Comparison of ENCODE assay signal across 8 mouse cellular contexts in genomic region chr11:69846738-69847688, GRCm38 (mm10). TPM values are rescaled to one million over a fixed set of nuclear protein-coding genes. Genes with fewer than 3 reads are reported as not detected.
DNase-seq lines count a peak whose midpoint lies in the region; ATAC-seq and TF ChIP-seq lines count a peak whose summit lies in the region.

No protein-coding gene starts in this region.

- H3K9ac ChIP-seq in hindbrain, embryonic 11.5 days (ENCODE audit: low read depth, low read length), result peak overlapping the region; percentile 91
- peak overlapping the region; percentile 86 for H3K9ac ChIP-seq in liver, embryonic 15.5 days
- H3K9ac ChIP-seq in neural tube, embryonic 14.5 days (replicated peaks; ENCODE audit: low read depth, low read length), result peak overlapping the region; percentile 93

- peak; percentile 71 for ATAC-seq in CD4-positive, CD25-positive, alpha-beta regulatory T cell, adult 4 months
- peak; percentile 62 for ATAC-seq in hindbrain, embryonic 11.5 days (ENCODE audit: low FRiP score)
- peak; percentile 60 for ATAC-seq in liver, embryonic 15.5 days (ENCODE audit: insufficient read depth)
- peak; percentile 30 for ATAC-seq in neural tube, embryonic 14.5 days (ENCODE audit: low read depth)

- TF ChIP-seq POLR2A in embryonic fibroblast, embryonic 13.5 days (IDR thresholded peaks at IDR 0.05; ENCODE audit: low read depth, low read length), result peak; percentile 56; the same call in 1 of the 2 replicates

- peak overlapping the region; percentile 80 for H3K4me2 ChIP-seq in hindbrain, embryonic 11.5 days (replicated peaks; ENCODE audit: low read depth, low read length)
- H3K4me2 ChIP-seq in liver, embryonic 15.5 days, result peak overlapping the region; percentile 94
- peak overlapping the region; percentile 95 for H3K4me2 ChIP-seq in neural tube, embryonic 14.5 days (ENCODE audit: low read depth, low read length)

- no peaks in the 10 kb centered on the region for H3K36me3 ChIP-seq in hindbrain, embryonic 11.5 days (ENCODE audit: control insufficient read depth, insufficient read depth, low read length)
- H3K36me3 ChIP-seq in liver, embryonic 15.5 days (replicated peaks), result peaks cover 45% of the 10 kb centered on the region
- H3K36me3 ChIP-seq in neural tube, embryonic 14.5 days (ENCODE audit: control insufficient read depth, insufficient read depth, low read length), result peaks cover 9% of the 10 kb centered on the region; the same call in 1 of the 2 replicates

- peaks cover 5% of the 10 kb centered on the region for H3K4me1 ChIP-seq in embryonic fibroblast, embryonic 13.5 days (ENCODE audit: control insufficient read depth, insufficient read depth, low read length)
- peaks cover 10% of the 10 kb centered on the region for H3K4me1 ChIP-seq in hindbrain, embryonic 11.5 days (replicated peaks; ENCODE audit: control insufficient read depth, insufficient read depth, low read length)
- H3K4me1 ChIP-seq in liver, embryonic 15.5 days (replicated peaks), result peaks cover 83% of the 10 kb centered on the region
- H3K4me1 ChIP-seq in neural tube, embryonic 14.5 days (ENCODE audit: control insufficient read depth, insufficient read depth, low read length), result peaks cover 21% of the 10 kb centered on the region

- TF ChIP-seq CTCF in embryonic fibroblast, embryonic 13.5 days (IDR thresholded peaks at IDR 0.05; ENCODE audit: borderline replicate concordance, insufficient read depth, low read length), result no peak

- peak; percentile 57 for DNase-seq in cerebellum, adult 9-10 months
- no peak for DNase-seq in cerebellum, postnatal 25 days
- peak; percentile 27 for DNase-seq in hindbrain, embryonic 11.5 days (ENCODE audit: low spot score)
- no peak for DNase-seq in left cerebral cortex, adult 9 months (ENCODE audit: low spot score in 2 of 2)

- 11% methylated on average over 37 of the region's 37 CpGs for WGBS in hindbrain, embryonic 11.5 days
- WGBS in liver, embryonic 15.5 days (ENCODE audit: insufficient replicate concordance), result 11% methylated on average over 37 of the region's 37 CpGs
- WGBS in neural tube, embryonic 14.5 days, result 10% methylated on average over 37 of the region's 37 CpGs

- H3K4me3 ChIP-seq in embryonic fibroblast, embryonic 13.5 days (ENCODE audit: insufficient read depth, low read length), result peak overlapping the region; percentile 80
- H3K4me3 ChIP-seq in hindbrain, embryonic 11.5 days (ENCODE audit: low read depth, low read length), result peak overlapping the region; percentile 74
- H3K4me3 ChIP-seq in liver, embryonic 15.5 days (replicated peaks), result peak overlapping the region; percentile 79
- H3K4me3 ChIP-seq in neural tube, embryonic 14.5 days (ENCODE audit: low read depth, low read length), result peak overlapping the region; percentile 78

- H3K27me3 ChIP-seq in hindbrain, embryonic 11.5 days (ENCODE audit: control insufficient read depth, insufficient read depth, low read length), result no peaks in the 10 kb centered on the region
- H3K27me3 ChIP-seq in liver, embryonic 15.5 days, result no peaks in the 10 kb centered on the region
- no peaks in the 10 kb centered on the region for H3K27me3 ChIP-seq in neural tube, embryonic 14.5 days (ENCODE audit: control insufficient read depth, insufficient read depth, low read length)

- no peaks in the 10 kb centered on the region for H3K9me3 ChIP-seq in hindbrain, embryonic 11.5 days (ENCODE audit: control insufficient read depth, low read length)
- H3K9me3 ChIP-seq in liver, embryonic 15.5 days (replicated peaks), result no peaks in the 10 kb centered on the region
- H3K9me3 ChIP-seq in neural tube, embryonic 14.5 days (ENCODE audit: control insufficient read depth, low read length), result no peaks in the 10 kb centered on the region

- peak overlapping the region; percentile 50 for H3K27ac ChIP-seq in embryonic fibroblast, embryonic 13.5 days (ENCODE audit: insufficient read depth, low read length)
- peak overlapping the region; percentile 94 for H3K27ac ChIP-seq in hindbrain, embryonic 11.5 days (ENCODE audit: low read depth, low read length)
- peak overlapping the region; percentile 97 for H3K27ac ChIP-seq in liver, embryonic 15.5 days (replicated peaks)
- H3K27ac ChIP-seq in neural tube, embryonic 14.5 days (ENCODE audit: low read depth, low read length), result peak overlapping the region; percentile 96

RNA-seq across cellular contexts. Expression of gene Plscr3, which starts 0.8 kb away (rescaled TPM):
- 10 to 100 TPM; 22.4 to 33.5 TPM for polyA plus RNA-seq in CD4-positive, CD25-positive, alpha-beta regulatory T cell, adult 4 months (2017; shearing (Covaris generic))
- polyA plus RNA-seq in embryonic fibroblast, embryonic 13.5 days (2011; ENCODE audit: insufficient read length, low read depth, missing spikeins), result 120 and 128 TPM in 2 replicates
- polyA plus RNA-seq in hindbrain, embryonic 11.5 days (2014; fragmentation: Nextera tagmentation; extraction: Ambion mirVana), result 62.2 and 62.6 TPM in 2 replicates
- 26.1 and 28.0 TPM in 2 replicates for polyA plus RNA-seq in liver, embryonic 15.5 days (2015; fragmentation: Nextera tagmentation; extraction: Ambion mirVana)
- 36.3 and 51.8 TPM in 2 replicates for polyA plus RNA-seq in neural tube, embryonic 14.5 days (2014; fragmentation: Nextera tagmentation; extraction: Ambion mirVana)

RNA-seq across cellular contexts. Expression of gene Tmem256, which starts 8.7 kb away (rescaled TPM):
- polyA plus RNA-seq in CD4-positive, CD25-positive, alpha-beta regulatory T cell, adult 4 months (2017; shearing (Covaris generic)), result 100 to 1,000 TPM in 1 of 2 experiments, 10 to 100 TPM in 1; 93.2 to 114 TPM
- polyA plus RNA-seq in embryonic fibroblast, embryonic 13.5 days (2011; ENCODE audit: insufficient read length, low read depth, missing spikeins), result 72.1 and 94.8 TPM in 2 replicates
- polyA plus RNA-seq in hindbrain, embryonic 11.5 days (2014; fragmentation: Nextera tagmentation; extraction: Ambion mirVana), result 268 and 276 TPM in 2 replicates
- polyA plus RNA-seq in liver, embryonic 15.5 days (2015; fragmentation: Nextera tagmentation; extraction: Ambion mirVana), result 336 and 387 TPM in 2 replicates
- polyA plus RNA-seq in neural tube, embryonic 14.5 days (2014; fragmentation: Nextera tagmentation; extraction: Ambion mirVana), result 306 and 377 TPM in 2 replicates

RNA-seq across cellular contexts. Expression of gene Nlgn2, which starts 9.4 kb away (rescaled TPM):
- polyA plus RNA-seq in CD4-positive, CD25-positive, alpha-beta regulatory T cell, adult 4 months (2017; shearing (Covaris generic)), result 1 to 10 TPM; 1.1 to 1.2 TPM
- polyA plus RNA-seq in embryonic fibroblast, embryonic 13.5 days (2011; ENCODE audit: insufficient read length, low read depth, missing spikeins), result 33.8 and 42.0 TPM in 2 replicates
- polyA plus RNA-seq in hindbrain, embryonic 11.5 days (2014; fragmentation: Nextera tagmentation; extraction: Ambion mirVana), result 11.5 and 16.1 TPM in 2 replicates
- polyA plus RNA-seq in liver, embryonic 15.5 days (2015; fragmentation: Nextera tagmentation; extraction: Ambion mirVana), result 0.54 and 0.64 TPM in 2 replicates
- 24.2 and 31.3 TPM in 2 replicates for polyA plus RNA-seq in neural tube, embryonic 14.5 days (2014; fragmentation: Nextera tagmentation; extraction: Ambion mirVana)

RNA-seq across cellular contexts. Expression of gene Tnk1, which starts 11.5 kb away (rescaled TPM):
- polyA plus RNA-seq in CD4-positive, CD25-positive, alpha-beta regulatory T cell, adult 4 months (2017; shearing (Covaris generic)), result not detected
- polyA plus RNA-seq in embryonic fibroblast, embryonic 13.5 days (2011; ENCODE audit: insufficient read length, low read depth, missing spikeins), result not detected in 2 replicates
- 0.52 TPM in 1 of 2 replicates, not detected in the other for polyA plus RNA-seq in hindbrain, embryonic 11.5 days (2014; fragmentation: Nextera tagmentation; extraction: Ambion mirVana)
- polyA plus RNA-seq in liver, embryonic 15.5 days (2015; fragmentation: Nextera tagmentation; extraction: Ambion mirVana), result 0.60 and 0.62 TPM in 2 replicates
- polyA plus RNA-seq in neural tube, embryonic 14.5 days (2014; fragmentation: Nextera tagmentation; extraction: Ambion mirVana), result 0.28 TPM in 1 of 2 replicates, not detected in the other

RNA-seq across cellular contexts. Expression of gene Spem1, which starts 25.0 kb away (rescaled TPM):
- polyA plus RNA-seq in CD4-positive, CD25-positive, alpha-beta regulatory T cell, adult 4 months (2017; shearing (Covaris generic)), result under 1 TPM in 1 of 2 experiments, not detected in 1; 0.42 TPM
- polyA plus RNA-seq in embryonic fibroblast, embryonic 13.5 days (2011; ENCODE audit: insufficient read length, low read depth, missing spikeins), result not detected in 2 replicates
- 0.17 and 0.38 TPM in 2 replicates for polyA plus RNA-seq in hindbrain, embryonic 11.5 days (2014; fragmentation: Nextera tagmentation; extraction: Ambion mirVana)
- polyA plus RNA-seq in liver, embryonic 15.5 days (2015; fragmentation: Nextera tagmentation; extraction: Ambion mirVana), result not detected in 2 replicates
- 0.35 and 0.40 TPM in 2 replicates for polyA plus RNA-seq in neural tube, embryonic 14.5 days (2014; fragmentation: Nextera tagmentation; extraction: Ambion mirVana)

Comparison
In these comparisons a context has a peak if more than half of its experiments do, and no peak if none do; other contexts are left out.
1. DNase-seq: peak in cerebellum, adult 9-10 months (single experiment) and hindbrain, embryonic 11.5 days (single experiment); none in cerebellum, postnatal 25 days (0 of 2) and left cerebral cortex, adult 9 months (0 of 2).
2. Peak in every context shown above with its lines, with median percentiles within 50 percentile points of each other: ATAC-seq, H3K27ac ChIP-seq, H3K4me3 ChIP-seq, H3K4me2 ChIP-seq and H3K9ac ChIP-seq.